Comparison of ENCODE assay signal across 22 mouse cellular contexts in genomic region chr6:145269313-145269845, GRCm38 (mm10). TPM values are rescaled to one million over a fixed set of nuclear protein-coding genes. Genes with fewer than 3 reads are reported as not detected.
DNase-seq lines count a peak whose midpoint lies in the region; ATAC-seq and TF ChIP-seq lines count a peak whose summit lies in the region.
"Had no signal": no experiment of that assay in that cellular context is flagged by ENCODE, and none has a peak within 500 bp of the region (broad histone marks: within the 10 kb centered on the region; RNA-seq: fewer than 3 reads in every experiment).

No protein-coding gene starts in this region.

- H3K27me3 ChIP-seq in heart, embryonic 14.5 days (ENCODE audit: control insufficient read depth, insufficient read depth, low read length) = peaks cover 55% of the 10 kb centered on the region
- no peaks in the 10 kb centered on the region for H3K27me3 ChIP-seq in testis, adult 2 months (ENCODE audit: control insufficient read depth, insufficient read depth, low read length)
- H3K27me3 ChIP-seq: Patski had no signal

- no peak overlapping the region for H3K4me2 ChIP-seq in heart, embryonic 14.5 days (ENCODE audit: low read length)
- H3K4me2 ChIP-seq: hindbrain, embryonic 14.5 days had no signal

- no peaks in the 10 kb centered on the region for H3K36me3 ChIP-seq in heart, embryonic 14.5 days (ENCODE audit: control insufficient read depth, insufficient read depth, low read length)
- H3K36me3 ChIP-seq in testis, adult 2 months (ENCODE audit: control insufficient read depth, insufficient read depth, low read length) = no peaks in the 10 kb centered on the region
- H3K36me3 ChIP-seq: G1E; heart, embryonic 10.5 days had no signal

- intact Hi-C loops in heart, postnatal 14 days (cut with DNase I) = no loop called here

- H3K9ac ChIP-seq in heart, embryonic 14.5 days (ENCODE audit: low read length) = no peak overlapping the region
- H3K9ac ChIP-seq: hindbrain, embryonic 14.5 days had no signal

- DNase-seq in heart, postnatal 14 days = no peak
- no peak for DNase-seq in testis, postnatal 10 days (ENCODE audit: low spot score)
- DNase-seq: adrenal gland, postnatal 10 days; adrenal gland, postnatal 36 days; cerebellum, adult 18-20 months; cerebellum, adult 9-10 months; cerebellum, postnatal 14 days; gastrocnemius, postnatal 25 days; heart, postnatal 10 days; heart, postnatal 4 days; kidney, adult 2 months had no signal

- WGBS in heart, embryonic 14.5 days = 51% methylated on average over 4 of the region's 4 CpGs

- TF ChIP-seq POLR2A in testis, adult 2 months (IDR thresholded peaks at IDR 0.05; ENCODE audit: control insufficient read depth, low read depth, low read length) = no peak

- no peak overlapping the region for H3K4me3 ChIP-seq in heart, embryonic 14.5 days (ENCODE audit: control insufficient read depth in 1 of 2, insufficient read depth in 1 of 2, low read depth in 1 of 2, low read length in 2 of 2)
- H3K4me3 ChIP-seq in testis, adult 2 months (ENCODE audit: control insufficient read depth, low read depth, low read length) = peak overlapping the region; percentile 85
- H3K4me3 ChIP-seq: heart, embryonic 10.5 days had no signal

- H3K4me1 ChIP-seq in heart, embryonic 14.5 days (ENCODE audit: control insufficient read depth in 2 of 2, insufficient read depth in 2 of 2, low read length in 2 of 2) = peaks cover 0 to 2% of the 10 kb centered on the region in 2 experiments; a peak in 2 of 4 replicates
- H3K4me1 ChIP-seq in testis, adult 2 months (ENCODE audit: control insufficient read depth, insufficient read depth, low read length) = 0 out of 2 replicates have a peak, but pooled peaks cover 3% of the 10 kb centered on the region
- H3K4me1 ChIP-seq: heart, embryonic 10.5 days had no signal

- TF ChIP-seq CTCF in testis, adult 2 months (IDR thresholded peaks at IDR 0.05; ENCODE audit: control insufficient read depth, insufficient read depth, insufficient replicate concordance, low read depth, low read length) = no peak

- H3K9me3 ChIP-seq in heart, embryonic 14.5 days (ENCODE audit: control insufficient read depth, low read length) = no peaks in the 10 kb centered on the region
- H3K9me3 ChIP-seq: G1E; heart, embryonic 10.5 days had no signal

- peak; percentile 47; the same call in 1 of the 2 replicates for ATAC-seq in heart, embryonic 14.5 days (ENCODE audit: insufficient number of reproducible peaks, insufficient read depth, low FRiP score, low read depth)
- peak; percentile 29 for ATAC-seq in inflammation-experienced regulatory T-cells, adult 6 months
- ATAC-seq in monocyte, adult 5-6 weeks (replicated peaks; ENCODE audit: insufficient number of reproducible peaks, low FRiP score, low TSS enrichment, poor library complexity, severe bottlenecking) = no peak
- ATAC-seq: forebrain, embryonic 14.5 days; hindbrain, postnatal 0 days; intestine, postnatal 0 days; Patski had no signal

- no peak overlapping the region for H3K27ac ChIP-seq in heart, embryonic 14.5 days (replicated peaks in 1 of 2; ENCODE audit: control insufficient read depth in 1 of 2, insufficient read depth in 1 of 2, low read depth in 2 of 2, low read length in 2 of 2)
- no peak overlapping the region for H3K27ac ChIP-seq in testis, adult 2 months (ENCODE audit: control insufficient read depth, insufficient read depth, low read depth, low read length)
- H3K27ac ChIP-seq: heart, embryonic 10.5 days; hindbrain, embryonic 14.5 days; hindbrain, postnatal 0 days had no signal

RNA-seq across cellular contexts. Expression of gene Kras, which starts 19.3 kb away (rescaled TPM):
- 42.8 and 46.3 TPM in 2 replicates for polyA plus RNA-seq in heart, embryonic 14.5 days (2014; fragmentation: Nextera tagmentation; extraction: Ambion mirVana)
- total RNA-seq in heart, postnatal 14 days (2021) = 10 to 100 TPM; 37.6 to 37.9 TPM
- polyA plus RNA-seq in testis, adult 2 months (2012; rRNA removed) = 8.0 and 8.9 TPM in 2 replicates
- 10 to 100 TPM; 23.3 to 49.5 (median 37.0) TPM for polyA plus RNA-seq in inflammation-experienced regulatory T-cells, adult 6 months (2017; shearing (Covaris generic))
- total RNA-seq in monocyte, adult 5-6 weeks (2017) = 80.5 to 105 TPM (median 99.5 TPM) in 3 replicates

RNA-seq across cellular contexts. Expression of gene Etfrf1, which starts 58.4 kb away (rescaled TPM):
- 64.8 and 67.6 TPM in 2 replicates for polyA plus RNA-seq in heart, embryonic 14.5 days (2014; fragmentation: Nextera tagmentation; extraction: Ambion mirVana)
- 100 to 1,000 TPM; 109 to 115 TPM for total RNA-seq in heart, postnatal 14 days (2021)
- 4.9 and 6.3 TPM in 2 replicates for polyA plus RNA-seq in testis, adult 2 months (2012; rRNA removed)
- 10 to 100 TPM; 20.2 to 22.7 (median 22.6) TPM for polyA plus RNA-seq in inflammation-experienced regulatory T-cells, adult 6 months (2017; shearing (Covaris generic))
- 18.3 to 22.7 TPM (median 19.3 TPM) in 3 replicates for total RNA-seq in monocyte, adult 5-6 weeks (2017)

RNA-seq across cellular contexts. Expression of gene Casc1, which starts 58.6 kb away (rescaled TPM):
- polyA plus RNA-seq in heart, embryonic 14.5 days (2014; fragmentation: Nextera tagmentation; extraction: Ambion mirVana) = 0.14 and 0.62 TPM in 2 replicates
- total RNA-seq in heart, postnatal 14 days (2021) = under 1 TPM; 0.76 to 0.86 TPM
- polyA plus RNA-seq in testis, adult 2 months (2012; rRNA removed) = 33.6 and 37.0 TPM in 2 replicates
- polyA plus RNA-seq in inflammation-experienced regulatory T-cells, adult 6 months (2017; shearing (Covaris generic)) = 1 to 10 TPM in 1 of 3 experiments, under 1 TPM in 2; 0.47 to 1.3 (median 0.55) TPM
- 1.7 to 3.1 TPM (median 2.9 TPM) in 3 replicates for total RNA-seq in monocyte, adult 5-6 weeks (2017)
- polyA plus RNA-seq: G1E had no signal

Comparison
In these comparisons a context has a peak if more than half of its experiments do, and no peak if none do; other contexts are left out.
1. RNA of gene Casc1, which starts 58.6 kb away (polyA plus RNA-seq): 33.6 to 37.0 TPM in testis, adult 2 months; 0.47 to 1.3 TPM in inflammation-experienced regulatory T-cells, adult 6 months and 0.14 to 0.62 TPM in heart, embryonic 14.5 days; every median in the first group is over 10 times any median in the second.